22 mouse cellular contexts compared by ENCODE assay signal in the genomic region with DNA sequence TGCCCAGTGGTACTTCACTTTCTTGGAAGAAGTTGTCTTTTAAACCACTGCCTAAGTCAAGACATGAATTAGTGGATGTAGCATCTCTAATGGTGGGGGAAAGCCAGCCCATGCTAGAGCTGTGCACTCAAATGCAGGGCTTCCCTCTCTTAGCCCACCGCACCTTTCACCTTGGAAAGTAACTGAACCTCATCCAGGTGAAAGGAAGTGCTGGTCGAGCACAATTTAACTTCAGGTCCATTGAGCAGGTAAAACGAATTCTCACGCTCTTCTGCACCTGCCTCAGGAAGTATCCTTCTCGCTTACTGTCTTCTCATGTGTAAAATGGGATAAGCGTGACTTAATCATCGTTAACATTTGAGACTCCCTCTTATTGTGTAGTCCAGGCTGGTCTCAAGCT. TPM values are rescaled to one million over a fixed set of nuclear protein-coding genes. Genes with fewer than 3 reads are reported as not detected.
A peak's percentile ranks its signal among the peaks of the same experiment; 100 is the strongest.
DNase-seq lines count a peak whose midpoint lies in the region; ATAC-seq and TF ChIP-seq lines count a peak whose summit lies in the region.
"Had no signal": no experiment of that assay in that cellular context is flagged by ENCODE, and none has a peak within 500 bp of the region (broad histone marks: within the 10 kb centered on the region; RNA-seq: fewer than 3 reads in every experiment).

No protein-coding gene starts in this region.

- no peak for TF ChIP-seq EP300 in liver, postnatal 0 days (IDR thresholded peaks at IDR 0.05; ENCODE audit: low read depth)
- TF ChIP-seq EP300 in stomach, postnatal 0 days (optimal IDR thresholded peaks at IDR 0.05) = no peak

- no peak overlapping the region for H3K4me3 ChIP-seq in heart, embryonic 12.5 days
- H3K4me3 ChIP-seq in kidney, embryonic 16.5 days (ENCODE audit: low read length) = no peak overlapping the region
- H3K4me3 ChIP-seq in liver, postnatal 0 days (ENCODE audit: low read depth, low read length) = no peak overlapping the region
- no peak overlapping the region for H3K4me3 ChIP-seq in liver, embryonic 11.5 days (ENCODE audit: low read depth, low read length)
- H3K4me3 ChIP-seq in stomach, postnatal 0 days (ENCODE audit: low read depth, low read length) = no peak overlapping the region
- H3K4me3 ChIP-seq: embryonic facial prominence, embryonic 12.5 days; forebrain, embryonic 12.5 days; heart, embryonic 13.5 days; hindbrain, embryonic 12.5 days had no signal

- WGBS in heart, embryonic 12.5 days = 83% methylated on average over 7 of the region's 7 CpGs
- 51% methylated on average over 7 of the region's 7 CpGs for WGBS in kidney, embryonic 16.5 days
- 76% methylated on average over 7 of the region's 7 CpGs for WGBS in liver, postnatal 0 days (ENCODE audit: insufficient replicate concordance)
- WGBS in liver, embryonic 11.5 days = 78% methylated on average over 7 of the region's 7 CpGs
- WGBS in stomach, postnatal 0 days = 64% methylated on average over 7 of the region's 7 CpGs

- no peak for ATAC-seq in heart, embryonic 12.5 days (ENCODE audit: insufficient number of reproducible peaks, low FRiP score)
- ATAC-seq in kidney, embryonic 16.5 days (ENCODE audit: low FRiP score, low TSS enrichment) = peak; percentile 46; the same call in 1 of the 2 replicates
- no peak for ATAC-seq in liver, postnatal 0 days
- ATAC-seq in liver, embryonic 11.5 days (replicated peaks; ENCODE audit: low FRiP score) = no peak
- ATAC-seq in stomach, postnatal 0 days (ENCODE audit: low FRiP score, low TSS enrichment) = no peak
- ATAC-seq: forebrain, embryonic 16.5 days; hindbrain, postnatal 0 days had no signal

- H3K36me3 ChIP-seq in heart, embryonic 12.5 days = no peaks in the 10 kb centered on the region
- no peaks in the 10 kb centered on the region for H3K36me3 ChIP-seq in kidney, embryonic 16.5 days (ENCODE audit: insufficient read depth, low read length)
- no peaks in the 10 kb centered on the region for H3K36me3 ChIP-seq in liver, postnatal 0 days (replicated peaks; ENCODE audit: insufficient read depth, low read length)
- H3K36me3 ChIP-seq in liver, embryonic 11.5 days (ENCODE audit: control insufficient read depth, insufficient read depth, low read length) = no peaks in the 10 kb centered on the region
- no peaks in the 10 kb centered on the region for H3K36me3 ChIP-seq in stomach, postnatal 0 days (ENCODE audit: control insufficient read depth, insufficient read depth, low read length)
- H3K36me3 ChIP-seq: embryonic facial prominence, embryonic 12.5 days; forebrain, embryonic 12.5 days; heart, embryonic 13.5 days; hindbrain, embryonic 12.5 days had no signal

- H3K27me3 ChIP-seq in heart, embryonic 12.5 days (replicated peaks) = peaks cover 10% of the 10 kb centered on the region
- no peaks in the 10 kb centered on the region for H3K27me3 ChIP-seq in kidney, embryonic 16.5 days (ENCODE audit: insufficient read depth, low read length)
- H3K27me3 ChIP-seq in liver, postnatal 0 days (ENCODE audit: insufficient read depth, low read length) = 0 out of 2 replicates have a peak, but pooled peaks cover 5% of the 10 kb centered on the region
- H3K27me3 ChIP-seq in liver, embryonic 11.5 days (replicated peaks; ENCODE audit: control insufficient read depth, insufficient read depth, low read length) = peaks cover 29% of the 10 kb centered on the region
- H3K27me3 ChIP-seq in stomach, postnatal 0 days (ENCODE audit: control insufficient read depth, insufficient read depth, low read length) = no peaks in the 10 kb centered on the region

- DNase-seq in heart, postnatal 25 days (ENCODE audit: low spot score) = no peak
- no peak for DNase-seq in kidney, postnatal 14 days
- no peak for DNase-seq in liver, postnatal 0 days
- DNase-seq in liver, embryonic 11.5 days (ENCODE audit: low spot score) = no peak
- DNase-seq in stomach, postnatal 0 days (ENCODE audit: low spot score) = no peak
- no peak for DNase-seq in lung, adult 18-20 months
- DNase-seq: adrenal gland, adult 8-10 months; adrenal gland, postnatal 36 days; cerebellum, adult 11 months; cerebellum, adult 8-10 months; cerebellum, postnatal 14 days; embryo, embryonic 11 days; gastrocnemius, postnatal 10 days; heart, postnatal 4 days had no signal

- intact Hi-C loops in heart, postnatal 25 days (cut with DNase I) = loop anchor here (5.0 kb wide), 2 partner anchors 38 to 88 kb away; no protein-coding TSS in a partner anchor

- no peaks in the 10 kb centered on the region for H3K9me3 ChIP-seq in heart, embryonic 12.5 days (replicated peaks)
- no peaks in the 10 kb centered on the region for H3K9me3 ChIP-seq in kidney, embryonic 16.5 days (ENCODE audit: low read length)
- no peaks in the 10 kb centered on the region for H3K9me3 ChIP-seq in liver, postnatal 0 days (ENCODE audit: low read length)
- H3K9me3 ChIP-seq in liver, embryonic 11.5 days (ENCODE audit: control insufficient read depth, low read length) = no peaks in the 10 kb centered on the region
- no peaks in the 10 kb centered on the region for H3K9me3 ChIP-seq in stomach, postnatal 0 days (ENCODE audit: control insufficient read depth, low read length)
- H3K9me3 ChIP-seq: embryonic facial prominence, embryonic 12.5 days; forebrain, embryonic 12.5 days; heart, embryonic 13.5 days; hindbrain, embryonic 12.5 days had no signal

- TF ChIP-seq CTCF in liver, postnatal 0 days (IDR thresholded peaks at IDR 0.05; ENCODE audit: low read depth) = no peak
- no peak for TF ChIP-seq CTCF in stomach, postnatal 0 days (IDR thresholded peaks at IDR 0.05; ENCODE audit: low read depth)

- H3K9ac ChIP-seq in heart, embryonic 12.5 days = no peak overlapping the region
- no peak overlapping the region for H3K9ac ChIP-seq in kidney, embryonic 16.5 days (replicated peaks; ENCODE audit: low read length)
- H3K9ac ChIP-seq in liver, postnatal 0 days (replicated peaks) = no peak overlapping the region
- H3K9ac ChIP-seq in liver, embryonic 11.5 days (ENCODE audit: low read depth, low read length) = no peak overlapping the region
- no peak overlapping the region for H3K9ac ChIP-seq in stomach, postnatal 0 days (ENCODE audit: low read length)
- H3K9ac ChIP-seq: embryonic facial prominence, embryonic 12.5 days; forebrain, embryonic 12.5 days; heart, embryonic 13.5 days; hindbrain, embryonic 12.5 days had no signal

- peak overlapping the region; percentile 27; the same call in 1 of the 2 replicates for H3K4me2 ChIP-seq in heart, embryonic 12.5 days
- H3K4me2 ChIP-seq in kidney, embryonic 16.5 days (replicated peaks; ENCODE audit: low read depth, low read length) = 0 out of 2 replicates have a peak overlapping the region, but pooled peaks have one; percentile 4
- H3K4me2 ChIP-seq in liver, postnatal 0 days (ENCODE audit: low read depth, low read length) = no peak overlapping the region
- H3K4me2 ChIP-seq in liver, embryonic 11.5 days = no peak overlapping the region
- H3K4me2 ChIP-seq in stomach, postnatal 0 days (replicated peaks; ENCODE audit: low read depth) = no peak overlapping the region
- H3K4me2 ChIP-seq: embryonic facial prominence, embryonic 12.5 days; forebrain, embryonic 12.5 days; hindbrain, embryonic 12.5 days had no signal

- H3K4me1 ChIP-seq in heart, embryonic 12.5 days (replicated peaks) = no peaks in the 10 kb centered on the region
- 0 out of 2 replicates have a peak, but pooled peaks cover 6% of the 10 kb centered on the region for H3K4me1 ChIP-seq in kidney, embryonic 16.5 days (ENCODE audit: insufficient read depth, low read length)
- H3K4me1 ChIP-seq in liver, postnatal 0 days (ENCODE audit: insufficient read depth) = peaks cover 25% of the 10 kb centered on the region
- no peaks in the 10 kb centered on the region for H3K4me1 ChIP-seq in liver, embryonic 11.5 days (replicated peaks; ENCODE audit: control insufficient read depth, insufficient read depth, low read length)
- H3K4me1 ChIP-seq in stomach, postnatal 0 days (replicated peaks; ENCODE audit: control insufficient read depth, insufficient read depth) = no peaks in the 10 kb centered on the region
- H3K4me1 ChIP-seq: forebrain, embryonic 12.5 days; heart, embryonic 13.5 days had no signal

- H3K27ac ChIP-seq in heart, embryonic 12.5 days (ENCODE audit: poor library complexity, severe bottlenecking) = no peak overlapping the region
- H3K27ac ChIP-seq in kidney, embryonic 16.5 days (ENCODE audit: low read length) = peak overlapping the region; percentile 14
- H3K27ac ChIP-seq in liver, postnatal 0 days (ENCODE audit: low read depth) = peak overlapping the region; percentile 64; the same call in 1 of the 2 replicates
- H3K27ac ChIP-seq in liver, embryonic 11.5 days (ENCODE audit: low read depth, low read length) = no peak overlapping the region
- H3K27ac ChIP-seq in stomach, postnatal 0 days (replicated peaks) = peak overlapping the region; percentile 14; the same call in 1 of the 2 replicates
- H3K27ac ChIP-seq: embryonic facial prominence, embryonic 12.5 days; forebrain, embryonic 12.5 days; heart, embryonic 13.5 days; hindbrain, embryonic 12.5 days; hindbrain, postnatal 0 days had no signal

RNA-seq across cellular contexts. Expression of a gene that starts 3.4 kb away (rescaled TPM):
- 27.1 and 27.5 TPM in 2 replicates for polyA plus RNA-seq in heart, embryonic 12.5 days (2016; fragmentation: Nextera tagmentation; extraction: Ambion mirVana)
- 10 to 100 TPM; 12.3 to 14.9 TPM for total RNA-seq in heart, postnatal 25 days (2021)
- polyA plus RNA-seq in kidney, embryonic 16.5 days (2015; fragmentation: Nextera tagmentation; extraction: Ambion mirVana) = 17.0 and 20.8 TPM in 2 replicates
- polyA plus RNA-seq in liver, postnatal 0 days (2015; fragmentation: Nextera tagmentation; extraction: Ambion mirVana) = 29.6 and 35.5 TPM in 2 replicates
- polyA plus RNA-seq in liver, embryonic 11.5 days (2014; fragmentation: Nextera tagmentation; extraction: Ambion mirVana) = 3.4 and 3.5 TPM in 2 replicates
- polyA plus RNA-seq in stomach, postnatal 0 days (2015; fragmentation: Nextera tagmentation; extraction: Ambion mirVana) = 20.8 and 29.9 TPM in 2 replicates

Comparison
In these comparisons a context has a peak if more than half of its experiments do, and no peak if none do; other contexts are left out.
1. H3K27ac ChIP-seq: peak in kidney, embryonic 16.5 days (single experiment), liver, postnatal 0 days (single experiment) and stomach, postnatal 0 days (single experiment); none in heart, embryonic 12.5 days (single experiment) and liver, embryonic 11.5 days (single experiment).
2. H3K4me2 ChIP-seq: peak in heart, embryonic 12.5 days (single experiment) and kidney, embryonic 16.5 days (single experiment); none in liver, postnatal 0 days (single experiment), liver, embryonic 11.5 days (single experiment) and stomach, postnatal 0 days (single experiment).